Mouse (Mus musculus): ENCODE data around the gene Fam49a.

GRCm38 (mm10) chr12:12396224-12396623 lies 134.3 kb downstream of the Fam49a start:
- TF ChIP-seq CTCF (IDR thresholded peaks at IDR 0.05) (peak; percentile 79), POLR2A (IDR thresholded peaks at IDR 0.05; ENCODE audit: insufficient read depth, low read depth, low read length) (no peak)
